In genomic region chr14:120262660-120263379, GRCm38 (mm10) we compare ENCODE assay signal across 13 mouse cellular contexts. TPM values are rescaled to one million over a fixed set of nuclear protein-coding genes. Genes with fewer than 3 reads are reported as not detected.
DNase-seq lines count a peak whose midpoint lies in the region; ATAC-seq lines count a peak whose summit lies in the region.
"Had no signal": no experiment of that assay in that cellular context is flagged by ENCODE, and none has a peak within 500 bp of the region (broad histone marks: within the 10 kb centered on the region; RNA-seq: fewer than 3 reads in every experiment).

No protein-coding gene starts in this region.

- no peak for ATAC-seq in heart, embryonic 12.5 days (ENCODE audit: insufficient number of reproducible peaks, low FRiP score)
- ATAC-seq in midbrain, embryonic 11.5 days (ENCODE audit: low FRiP score), result no peak
- ATAC-seq in midbrain, embryonic 16.5 days, result no peak
- ATAC-seq: forebrain, embryonic 15.5 days; hindbrain, embryonic 16.5 days had no signal

- no peak overlapping the region for H3K9ac ChIP-seq in heart, embryonic 12.5 days
- H3K9ac ChIP-seq in midbrain, embryonic 11.5 days (ENCODE audit: low read length), result no peak overlapping the region
- no peak overlapping the region for H3K9ac ChIP-seq in midbrain, embryonic 16.5 days (ENCODE audit: low read depth, low read length)
- H3K9ac ChIP-seq: embryonic facial prominence, embryonic 12.5 days; forebrain, embryonic 15.5 days; heart, embryonic 13.5 days; hindbrain, embryonic 12.5 days had no signal

- no peaks in the 10 kb centered on the region for H3K36me3 ChIP-seq in heart, embryonic 12.5 days
- no peaks in the 10 kb centered on the region for H3K36me3 ChIP-seq in midbrain, embryonic 11.5 days (ENCODE audit: control insufficient read depth, insufficient read depth, low read length)
- no peaks in the 10 kb centered on the region for H3K36me3 ChIP-seq in midbrain, embryonic 16.5 days (ENCODE audit: control insufficient read depth, insufficient read depth, low read length)
- H3K36me3 ChIP-seq in megakaryocyte, embryonic 14.5 days (replicated peaks; ENCODE audit: low read length), result no peaks in the 10 kb centered on the region
- H3K36me3 ChIP-seq: embryonic facial prominence, embryonic 12.5 days; forebrain, embryonic 15.5 days; heart, embryonic 13.5 days; hindbrain, embryonic 12.5 days had no signal

- no peak overlapping the region for H3K4me2 ChIP-seq in heart, embryonic 12.5 days
- H3K4me2 ChIP-seq in midbrain, embryonic 11.5 days, result no peak overlapping the region
- H3K4me2 ChIP-seq in midbrain, embryonic 16.5 days (ENCODE audit: low read length), result no peak overlapping the region
- H3K4me2 ChIP-seq: embryonic facial prominence, embryonic 12.5 days; forebrain, embryonic 15.5 days; heart, embryonic 13.5 days; hindbrain, embryonic 12.5 days had no signal

- no peaks in the 10 kb centered on the region for H3K4me1 ChIP-seq in heart, embryonic 12.5 days (replicated peaks)
- no peaks in the 10 kb centered on the region for H3K4me1 ChIP-seq in midbrain, embryonic 11.5 days (ENCODE audit: control insufficient read depth, insufficient read depth, low read length)
- no peaks in the 10 kb centered on the region for H3K4me1 ChIP-seq in midbrain, embryonic 16.5 days (ENCODE audit: control insufficient read depth, insufficient read depth, low read length)
- H3K4me1 ChIP-seq in megakaryocyte, embryonic 14.5 days, result peaks cover 49% of the 10 kb centered on the region
- H3K4me1 ChIP-seq: embryonic facial prominence, embryonic 12.5 days; forebrain, embryonic 15.5 days; heart, embryonic 13.5 days; hindbrain, embryonic 12.5 days had no signal

- H3K4me3 ChIP-seq in heart, embryonic 12.5 days, result no peak overlapping the region
- no peak overlapping the region for H3K4me3 ChIP-seq in midbrain, embryonic 11.5 days (ENCODE audit: low read depth, low read length)
- no peak overlapping the region for H3K4me3 ChIP-seq in midbrain, embryonic 16.5 days (ENCODE audit: low read depth, low read length)
- peak overlapping the region; percentile 38 for H3K4me3 ChIP-seq in megakaryocyte, embryonic 14.5 days (replicated peaks)
- H3K4me3 ChIP-seq: embryonic facial prominence, embryonic 12.5 days; forebrain, embryonic 15.5 days; heart, embryonic 13.5 days; hindbrain, embryonic 12.5 days had no signal

- H3K9me3 ChIP-seq in heart, embryonic 12.5 days (replicated peaks), result no peaks in the 10 kb centered on the region
- H3K9me3 ChIP-seq in midbrain, embryonic 11.5 days (ENCODE audit: control insufficient read depth, low read length), result no peaks in the 10 kb centered on the region
- no peaks in the 10 kb centered on the region for H3K9me3 ChIP-seq in midbrain, embryonic 16.5 days (replicated peaks; ENCODE audit: control insufficient read depth, low read length, poor library complexity, severe bottlenecking)
- no peaks in the 10 kb centered on the region for H3K9me3 ChIP-seq in megakaryocyte, embryonic 14.5 days
- H3K9me3 ChIP-seq: embryonic facial prominence, embryonic 12.5 days; forebrain, embryonic 15.5 days; heart, embryonic 13.5 days; hindbrain, embryonic 12.5 days had no signal

- peak; percentile 91 for DNase-seq in heart, adult 11 months
- DNase-seq in midbrain, embryonic 11.5 days (ENCODE audit: low spot score, missing footprints), result peak; percentile 39
- no peak for DNase-seq in ovary, adult 18-20 months (ENCODE audit: low spot score)
- no peak for DNase-seq in left cerebral cortex, adult 8-10 months (ENCODE audit: low spot score in 2 of 2)
- DNase-seq: embryo, embryonic 11 days had no signal

- no peaks in the 10 kb centered on the region for H3K27me3 ChIP-seq in heart, embryonic 12.5 days (replicated peaks)
- H3K27me3 ChIP-seq in midbrain, embryonic 11.5 days (ENCODE audit: control insufficient read depth, insufficient read depth, low read length), result no peaks in the 10 kb centered on the region
- no peaks in the 10 kb centered on the region for H3K27me3 ChIP-seq in midbrain, embryonic 16.5 days (ENCODE audit: control insufficient read depth, insufficient read depth, low read depth, low read length)
- H3K27me3 ChIP-seq in megakaryocyte, embryonic 14.5 days (replicated peaks), result no peaks in the 10 kb centered on the region
- H3K27me3 ChIP-seq: embryonic facial prominence, embryonic 12.5 days; forebrain, embryonic 15.5 days; heart, embryonic 13.5 days; hindbrain, embryonic 12.5 days had no signal

- 81% methylated on average over 14 of the region's 14 CpGs for WGBS in heart, embryonic 12.5 days
- 92% methylated on average over 14 of the region's 14 CpGs for WGBS in midbrain, embryonic 11.5 days
- 92% methylated on average over 14 of the region's 14 CpGs for WGBS in midbrain, embryonic 16.5 days

- H3K27ac ChIP-seq in heart, embryonic 12.5 days (ENCODE audit: poor library complexity, severe bottlenecking), result no peak overlapping the region
- H3K27ac ChIP-seq in midbrain, embryonic 11.5 days (ENCODE audit: low read depth, low read length), result no peak overlapping the region
- H3K27ac ChIP-seq in midbrain, embryonic 16.5 days (ENCODE audit: low read length), result no peak overlapping the region
- H3K27ac ChIP-seq: embryonic facial prominence, embryonic 12.5 days; forebrain, embryonic 15.5 days; heart, embryonic 13.5 days; hindbrain, embryonic 12.5 days had no signal

RNA-seq across cellular contexts. Expression of gene Mbnl2, which starts 12.6 kb away (rescaled TPM):
- polyA plus RNA-seq in heart, embryonic 12.5 days (2016; fragmentation: Nextera tagmentation; extraction: Ambion mirVana), result 108 and 114 TPM in 2 replicates
- polyA plus RNA-seq in midbrain, embryonic 11.5 days (2014; fragmentation: Nextera tagmentation; extraction: Ambion mirVana), result 36.4 and 40.8 TPM in 2 replicates
- 21.8 and 23.6 TPM in 2 replicates for polyA plus RNA-seq in midbrain, embryonic 16.5 days (2015; fragmentation: Nextera tagmentation; extraction: Ambion mirVana)
- polyA plus RNA-seq in megakaryocyte, embryonic 14.5 days (2012; ENCODE audit: insufficient read depth, low replicate concordance), result 43.0 and 66.7 TPM in 2 replicates
- total RNA-seq in left cerebral cortex, adult 8-10 months (2022), result 100 to 1,000 TPM; 222 to 278 (median 250) TPM

Comparison
In these comparisons a context has a peak if more than half of its experiments do, and no peak if none do; other contexts are left out.
1. DNase-seq: peak in heart, adult 11 months (single experiment) and midbrain, embryonic 11.5 days (single experiment); none in ovary, adult 18-20 months (single experiment) and left cerebral cortex, adult 8-10 months (0 of 2).